Mouse (Mus musculus) liver, postnatal 0 days (tissue): Measurements from ENCODE around the gene Sec62. TPM values are rescaled to one million over a fixed set of nuclear protein-coding genes. Genes with fewer than 3 reads are reported as not detected.
A peak's percentile ranks its signal among the peaks of the same experiment; 100 is the strongest.

Experiments
- ATAC-seq: fragments of 200-750 bp; cut with Nextera tagmentation; 2 replicates; pipeline ENCODE4 v1.8.0; 2017; ENCODE audit warnings: mild to moderate bottlenecking, moderate library complexity
- DNase-seq: peaks from one replicate; pipeline ENCODE4 v3.0.0-alpha.2; 2016
- H3K27ac ChIP-seq: fragments of 300-500 bp; sonication (generic); 2 replicates; pipeline ENCODE4 v1.5.1; 2014; ENCODE audit warnings: antibody characterized with exemption, moderate library complexity, mild to moderate bottlenecking, low read depth
- H3K27me3 ChIP-seq: fragments of 300-500 bp; sonication (generic); 2 replicates; pipeline ENCODE4 v1.6.1; 2014; ENCODE audit warnings: low read length, control low read depth, mixed read lengths; ENCODE audit not compliant: insufficient read depth
- H3K36me3 ChIP-seq: fragments of 300-500 bp; sonication (generic); replicated peaks from 2 replicates; pipeline ENCODE4 v1.6.1; 2014; ENCODE audit warnings: mild to moderate bottlenecking, control low read depth, low read length, moderate library complexity, mixed read lengths; ENCODE audit not compliant: insufficient read depth
- H3K4me1 ChIP-seq: fragments of 300-500 bp; sonication (generic); 2 replicates; pipeline ENCODE4 v1.6.1; 2014; ENCODE audit warnings: antibody characterized with exemption, mild to moderate bottlenecking, control low read depth; ENCODE audit not compliant: insufficient read depth
- H3K4me2 ChIP-seq: fragments of 300-500 bp; sonication (generic); 2 replicates; pipeline ENCODE4 v1.6.1; 2014; ENCODE audit warnings: low read depth, mild to moderate bottlenecking, low read length, moderate library complexity, mixed read lengths
- H3K4me3 ChIP-seq: fragments of 300-500 bp; sonication (generic); 2 replicates; pipeline ENCODE4 v1.5.1; 2014; ENCODE audit warnings: low read depth, low read length
- H3K9ac ChIP-seq: fragments of 300-500 bp; sonication (generic); replicated peaks from 2 replicates; pipeline ENCODE4 v1.6.1; 2014; ENCODE audit warnings: mild to moderate bottlenecking, moderate library complexity
- H3K9me3 ChIP-seq: fragments of 300-500 bp; sonication (generic); 2 replicates; pipeline ENCODE4 v1.6.1; 2016; ENCODE audit warnings: mild to moderate bottlenecking, control low read depth, low read length, mixed read lengths
- CTCF ChIP-seq: sonication (generic); IDR thresholded peaks from 2 replicates; pipeline ENCODE4 v1.5.1; 2016; ENCODE audit warnings: antibody characterized with exemption, low read depth
- EP300 ChIP-seq: IDR thresholded peaks from 2 replicates; pipeline ENCODE4 v1.6.1; 2016; ENCODE audit warnings: antibody characterized with exemption, low read depth, mild to moderate bottlenecking
- WGBS: fragments of 180-500 bp; shearing (Covaris S2); extraction: QIAGEN DNeasy Blood & Tissue Kit; methylation state at CpG from one replicate; pipeline ENCODE4 v1.1.7; 2014; ENCODE audit not compliant: insufficient replicate concordance; 5-methylcytosine and 5-hydroxymethylcytosine counted together
- polyA plus RNA-seq: library from polyadenylated mRNA; unstranded; fragments of >200 nt; fragmentation: Nextera tagmentation; extraction: Ambion mirVana; gene quantifications from 2 replicates; pipeline ENCODE4 v1.2.1, GENCODE M21; 2015

Sec62 gene
- polyA plus RNA-seq, 1 experiment from 2014 or later = 90.8 TPM

- DNase-seq (peak; percentile 74), ATAC-seq (peak; percentile 98)
- WGBS = 29% methylated on average over 10 of the region's 10 CpGs
- Histone ChIP-seq H3K27me3 (no peaks in the 10 kb centered on the region), H3K4me3 (peak overlapping the region; percentile 13; the same call in 1 of the 2 replicates), H3K9me3 (no peaks in the 10 kb centered on the region), H3K36me3 (no peaks in the 10 kb centered on the region), H3K4me1 (peaks cover 15% of the 10 kb centered on the region; the same call in 1 of the 2 replicates), H3K4me2 (peak overlapping the region; percentile 56), H3K27ac (peak overlapping the region; percentile 90), H3K9ac (peak overlapping the region; percentile 45; the same call in 1 of the 2 replicates)
- TF ChIP-seq CTCF = peak; percentile 55
- peak; percentile 99 for TF ChIP-seq EP300
Measured at GRCm38 (mm10) chr3:30765311-30766027, 27.2 kb upstream of the Sec62 start.

- H3K4me1 ChIP-seq = peaks cover 15% of the 10 kb centered on the region; the same call in 1 of the 2 replicates
- no peaks in the 10 kb centered on the region for H3K36me3 ChIP-seq
- H3K9me3 ChIP-seq = no peaks in the 10 kb centered on the region
- no peaks in the 10 kb centered on the region for H3K27me3 ChIP-seq
- 31% methylated on average over 7 of the region's 7 CpGs for WGBS
- no peak for TF ChIP-seq EP300
- TF ChIP-seq CTCF = no peak
- DNase-seq = peak; percentile 57
- peak; percentile 67 for ATAC-seq
- H3K4me3 ChIP-seq = no peak overlapping the region
- peak overlapping the region; percentile 56 for H3K4me2 ChIP-seq
- H3K9ac ChIP-seq = peak overlapping the region; percentile 44
- peak overlapping the region; percentile 90 for H3K27ac ChIP-seq
Measured at GRCm38 (mm10) chr3:30766177-30766576, 26.5 kb upstream of the Sec62 start.

DNA sequence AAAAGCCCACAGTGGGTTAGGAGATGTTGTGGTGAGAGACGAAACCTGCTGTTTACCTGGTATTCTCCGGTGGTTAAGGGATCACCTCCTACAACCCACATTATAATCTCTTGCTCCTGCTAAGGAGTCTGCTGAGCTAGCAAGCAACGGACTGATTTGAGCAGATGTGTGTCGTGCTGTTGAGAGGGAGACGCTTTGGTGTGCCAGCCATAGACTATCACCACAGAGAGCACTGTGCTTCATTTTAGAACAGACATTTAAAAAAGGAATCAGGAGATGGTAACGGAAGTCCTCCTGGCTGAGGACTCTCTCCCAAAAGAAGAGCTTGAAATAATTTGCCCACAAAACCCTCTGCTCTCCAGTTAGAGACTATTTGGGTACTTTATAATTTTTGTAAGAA, 25.4 kb upstream of the Sec62 start:
- DNase-seq (no peak), ATAC-seq (no peak)
- H3K4me2 ChIP-seq = no peak overlapping the region
- H3K27me3 ChIP-seq = no peaks in the 10 kb centered on the region
- 83% methylated on average over 6 of the region's 6 CpGs for WGBS
- no peaks in the 10 kb centered on the region for H3K9me3 ChIP-seq
- H3K4me1 ChIP-seq = peaks cover 15% of the 10 kb centered on the region; the same call in 1 of the 2 replicates
- no peaks in the 10 kb centered on the region for H3K36me3 ChIP-seq
- no peak overlapping the region for H3K4me3 ChIP-seq
- no peak overlapping the region for H3K27ac ChIP-seq
- no peak for TF ChIP-seq EP300
- no peak for TF ChIP-seq CTCF
- H3K9ac ChIP-seq = no peak overlapping the region

GRCm38 (mm10) chr3:30769755-30770515, 22.7 kb upstream of the Sec62 start:
- ATAC-seq (no peak), DNase-seq (no peak)
- 65% methylated on average over 10 of the region's 10 CpGs for WGBS
- Histone ChIP-seq H3K27me3 (no peaks in the 10 kb centered on the region), H3K4me1 (peaks cover 7% of the 10 kb centered on the region; the same call in 1 of the 2 replicates), H3K9me3 (no peaks in the 10 kb centered on the region), H3K27ac (no peak overlapping the region), H3K9ac (no peak overlapping the region), H3K4me3 (no peak overlapping the region), H3K36me3 (no peaks in the 10 kb centered on the region), H3K4me2 (no peak overlapping the region)
- no peak for TF ChIP-seq EP300
- TF ChIP-seq CTCF = no peak

GRCm38 (mm10) chr3:30771560-30771959, 21.1 kb upstream of the Sec62 start:
- ATAC-seq = no peak
- Histone ChIP-seq H3K9me3 (no peaks in the 10 kb centered on the region), H3K4me2 (no peak overlapping the region), H3K27me3 (no peaks in the 10 kb centered on the region), H3K9ac (no peak overlapping the region), H3K27ac (no peak overlapping the region), H3K4me1 (peaks cover 1% of the 10 kb centered on the region; the same call in 1 of the 2 replicates), H3K36me3 (no peaks in the 10 kb centered on the region), H3K4me3 (no peak overlapping the region)
- TF ChIP-seq EP300 = no peak
- TF ChIP-seq CTCF = no peak
- no peak for DNase-seq
- 93% methylated on average over 1 of the region's 1 CpGs for WGBS

GRCm38 (mm10) chr3:30772631-30773030, 20.0 kb upstream of the Sec62 start:
- whole genome bisulfite sequencing = 73% methylated on average over 4 of the region's 4 CpGs
- H3K4me1 ChIP-seq = no peaks in the 10 kb centered on the region
- ATAC-seq = no peak

More at GRCm38 (mm10) chr3:30772631-30773030, 20.0 kb upstream of the Sec62 start:
- Histone ChIP-seq H3K9ac (no peak overlapping the region), H3K4me3 (no peak overlapping the region), H3K36me3 (no peaks in the 10 kb centered on the region), H3K27me3 (no peaks in the 10 kb centered on the region), H3K9me3 (no peaks in the 10 kb centered on the region), H3K4me2 (no peak overlapping the region), H3K27ac (no peak overlapping the region)
- no peak for TF ChIP-seq EP300
- no peak for TF ChIP-seq CTCF
- DNase-seq = no peak
